Mouse (Mus musculus): ENCODE measurements around the gene Adcy1.

DNA sequence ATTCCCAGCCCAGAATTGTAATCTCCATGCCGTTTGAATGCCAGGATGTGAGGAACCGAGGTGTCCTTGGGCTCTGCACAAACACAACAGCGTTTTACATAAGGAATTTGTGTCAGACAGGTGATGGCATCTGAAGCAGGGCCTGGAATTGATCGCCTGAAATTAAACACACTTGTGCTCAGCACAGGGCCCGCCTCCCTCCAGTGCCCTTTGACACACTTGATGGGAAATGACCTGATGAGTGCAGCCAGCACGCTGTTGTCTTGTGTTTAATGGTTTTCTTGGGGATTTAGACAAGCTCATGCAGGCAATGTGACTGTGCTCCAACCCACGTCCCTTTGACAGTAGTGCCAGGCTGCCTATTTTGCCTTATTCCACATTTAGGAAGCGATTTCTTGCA lies 124.2 kb downstream of the Adcy1 start:
- TF ChIP-seq CTCF (IDR thresholded peaks at IDR 0.05; ENCODE audit: low read depth) (no peak), EP300 (IDR thresholded peaks at IDR 0.05; ENCODE audit: low read depth) (no peak)
